Mouse (Mus musculus) liver, postnatal 0 days (tissue): ENCODE results near the gene D430042O09Rik. TPM values are rescaled to one million over a fixed set of nuclear protein-coding genes. Genes with fewer than 3 reads are reported as not detected.

Source experiments
- ATAC-seq: fragments of 200-750 bp; cut with Nextera tagmentation; 2 replicates; pipeline ENCODE4 v1.8.0; 2017; ENCODE audit warnings: mild to moderate bottlenecking, moderate library complexity
- DNase-seq: peaks from one replicate; pipeline ENCODE4 v3.0.0-alpha.2; 2016
- H3K27ac ChIP-seq: fragments of 300-500 bp; sonication (generic); 2 replicates; pipeline ENCODE4 v1.5.1; 2014; ENCODE audit warnings: antibody characterized with exemption, moderate library complexity, mild to moderate bottlenecking, low read depth
- H3K27me3 ChIP-seq: fragments of 300-500 bp; sonication (generic); 2 replicates; pipeline ENCODE4 v1.6.1; 2014; ENCODE audit warnings: low read length, control low read depth, mixed read lengths; ENCODE audit not compliant: insufficient read depth
- H3K36me3 ChIP-seq: fragments of 300-500 bp; sonication (generic); replicated peaks from 2 replicates; pipeline ENCODE4 v1.6.1; 2014; ENCODE audit warnings: mild to moderate bottlenecking, control low read depth, low read length, moderate library complexity, mixed read lengths; ENCODE audit not compliant: insufficient read depth
- H3K4me1 ChIP-seq: fragments of 300-500 bp; sonication (generic); 2 replicates; pipeline ENCODE4 v1.6.1; 2014; ENCODE audit warnings: antibody characterized with exemption, mild to moderate bottlenecking, control low read depth; ENCODE audit not compliant: insufficient read depth
- H3K4me2 ChIP-seq: fragments of 300-500 bp; sonication (generic); 2 replicates; pipeline ENCODE4 v1.6.1; 2014; ENCODE audit warnings: low read depth, mild to moderate bottlenecking, low read length, moderate library complexity, mixed read lengths
- H3K4me3 ChIP-seq: fragments of 300-500 bp; sonication (generic); 2 replicates; pipeline ENCODE4 v1.5.1; 2014; ENCODE audit warnings: low read depth, low read length
- H3K9ac ChIP-seq: fragments of 300-500 bp; sonication (generic); replicated peaks from 2 replicates; pipeline ENCODE4 v1.6.1; 2014; ENCODE audit warnings: mild to moderate bottlenecking, moderate library complexity
- H3K9me3 ChIP-seq: fragments of 300-500 bp; sonication (generic); 2 replicates; pipeline ENCODE4 v1.6.1; 2016; ENCODE audit warnings: mild to moderate bottlenecking, control low read depth, low read length, mixed read lengths
- CTCF ChIP-seq: sonication (generic); IDR thresholded peaks from 2 replicates; pipeline ENCODE4 v1.5.1; 2016; ENCODE audit warnings: antibody characterized with exemption, low read depth
- EP300 ChIP-seq: IDR thresholded peaks from 2 replicates; pipeline ENCODE4 v1.6.1; 2016; ENCODE audit warnings: antibody characterized with exemption, low read depth, mild to moderate bottlenecking
- WGBS: fragments of 180-500 bp; shearing (Covaris S2); extraction: QIAGEN DNeasy Blood & Tissue Kit; methylation state at CpG from one replicate; pipeline ENCODE4 v1.1.7; 2014; ENCODE audit not compliant: insufficient replicate concordance; 5-methylcytosine and 5-hydroxymethylcytosine counted together
- polyA plus RNA-seq: library from polyadenylated mRNA; unstranded; fragments of >200 nt; fragmentation: Nextera tagmentation; extraction: Ambion mirVana; gene quantifications from 2 replicates; pipeline ENCODE4 v1.2.1, GENCODE M21; 2015

Gene D430042O09Rik
- 1.2 and 1.3 TPM in 2 replicates for polyA plus RNA-seq

GRCm38 (mm10) chr7:125707593-125708022 lies at the start of gene D430042O09Rik, which contains the start of gene Gtf3c1:
TSS of gene D430042O09Rik (plus strand) at chr7:125707888.
TSS of gene Gtf3c1 (minus strand) at chr7:125707780.
- H3K4me3 ChIP-seq: peak within 1 kb of the TSS; percentile 95
- peaks cover 21% of the 10 kb centered on the region for H3K36me3 ChIP-seq
- H3K27me3 ChIP-seq: no peaks in the 10 kb centered on the region
- peak within 1 kb of the TSS; percentile 98 for H3K4me2 ChIP-seq
- ATAC-seq (peak; percentile 98), DNase-seq (peak; percentile 100)
- WGBS: under 1% methylated on average over 45 of the region's 45 CpGs
- peak within 1 kb of the TSS; percentile 89 for H3K9ac ChIP-seq
- peaks cover 39% of the 10 kb centered on the region for H3K4me1 ChIP-seq
- no peaks in the 10 kb centered on the region for H3K9me3 ChIP-seq
- TF ChIP-seq CTCF (no peak), EP300 (no peak)
- peak within 1 kb of the TSS; percentile 94 for H3K27ac ChIP-seq

GRCm38 (mm10) chr7:125663654-125664053 lies 44.0 kb upstream of the D430042O09Rik start:
- no peak overlapping the region for H3K4me3 ChIP-seq
- H3K27ac ChIP-seq: no peak overlapping the region
- no peak overlapping the region for H3K4me2 ChIP-seq
- 91% methylated on average over 3 of the region's 3 CpGs for WGBS
- DNase-seq (no peak), ATAC-seq (no peak)
- H3K9me3 ChIP-seq: no peaks in the 10 kb centered on the region
- no peaks in the 10 kb centered on the region for H3K27me3 ChIP-seq
- TF ChIP-seq EP300: no peak
- no peak for TF ChIP-seq CTCF
- H3K9ac ChIP-seq: no peak overlapping the region
- no peaks in the 10 kb centered on the region for H3K4me1 ChIP-seq
- H3K36me3 ChIP-seq: peaks cover 76% of the 10 kb centered on the region

- no peak overlapping the region for H3K4me3 ChIP-seq
- ATAC-seq (no peak), DNase-seq (no peak)
- no peak overlapping the region for H3K27ac ChIP-seq
- H3K4me1 ChIP-seq: no peaks in the 10 kb centered on the region
- WGBS: 68% methylated on average over 6 of the region's 6 CpGs
- no peak overlapping the region for H3K9ac ChIP-seq
- no peaks in the 10 kb centered on the region for H3K27me3 ChIP-seq
- H3K4me2 ChIP-seq: no peak overlapping the region
- H3K9me3 ChIP-seq: no peaks in the 10 kb centered on the region
- peaks cover 94% of the 10 kb centered on the region for H3K36me3 ChIP-seq
- TF ChIP-seq CTCF (no peak), EP300 (no peak)
Measured at GRCm38 (mm10) chr7:125670865-125671264, 36.8 kb upstream of the D430042O09Rik start.

- 74% methylated on average over 8 of the region's 8 CpGs for WGBS
- Histone ChIP-seq H3K27ac (no peak overlapping the region), H3K9me3 (no peaks in the 10 kb centered on the region), H3K4me1 (no peaks in the 10 kb centered on the region), H3K4me3 (no peak overlapping the region), H3K36me3 (peaks cover 95% of the 10 kb centered on the region), H3K9ac (no peak overlapping the region), H3K4me2 (no peak overlapping the region), H3K27me3 (no peaks in the 10 kb centered on the region)
- DNase-seq (no peak), ATAC-seq (no peak)
- TF ChIP-seq CTCF (no peak), EP300 (no peak)
Measured at GRCm38 (mm10) chr7:125671396-125671795, 36.3 kb upstream of the D430042O09Rik start.

- WGBS: 64% methylated on average over 2 of the region's 2 CpGs
- Histone ChIP-seq H3K4me1 (no peaks in the 10 kb centered on the region), H3K27me3 (no peaks in the 10 kb centered on the region), H3K9me3 (no peaks in the 10 kb centered on the region), H3K27ac (no peak overlapping the region), H3K4me2 (no peak overlapping the region), H3K9ac (no peak overlapping the region), H3K36me3 (peaks cover 94% of the 10 kb centered on the region), H3K4me3 (no peak overlapping the region)
- no peak for TF ChIP-seq EP300
- TF ChIP-seq CTCF: peak; percentile 85
- DNase-seq (peak; percentile 68), ATAC-seq (no peak)
Measured at GRCm38 (mm10) chr7:125674916-125675315, 32.8 kb upstream of the D430042O09Rik start.

GRCm38 (mm10) chr7:125678756-125679155 lies 28.9 kb upstream of the D430042O09Rik start:
- H3K9me3 ChIP-seq: no peaks in the 10 kb centered on the region
- no peak for TF ChIP-seq EP300
- TF ChIP-seq CTCF: no peak
- H3K36me3 ChIP-seq: peaks cover 82% of the 10 kb centered on the region
- H3K4me3 ChIP-seq: no peak overlapping the region
- no peak for ATAC-seq
- WGBS: 86% methylated on average over 8 of the region's 8 CpGs
- no peak overlapping the region for H3K27ac ChIP-seq
- H3K4me2 ChIP-seq: no peak overlapping the region
- no peak for DNase-seq
- H3K9ac ChIP-seq: no peak overlapping the region
- no peaks in the 10 kb centered on the region for H3K27me3 ChIP-seq
- H3K4me1 ChIP-seq: no peaks in the 10 kb centered on the region

- H3K9ac ChIP-seq: no peak overlapping the region
- no peaks in the 10 kb centered on the region for H3K27me3 ChIP-seq
- TF ChIP-seq EP300 (no peak), CTCF (no peak)
- no peak overlapping the region for H3K27ac ChIP-seq
- H3K4me2 ChIP-seq: no peak overlapping the region
- 68% methylated on average over 9 of the region's 9 CpGs for WGBS
- H3K4me1 ChIP-seq: no peaks in the 10 kb centered on the region
- DNase-seq (no peak), ATAC-seq (no peak)
- no peak overlapping the region for H3K4me3 ChIP-seq
- H3K36me3 ChIP-seq: peaks cover 73% of the 10 kb centered on the region
- no peaks in the 10 kb centered on the region for H3K9me3 ChIP-seq
Measured at GRCm38 (mm10) chr7:125679936-125680335, 27.8 kb upstream of the D430042O09Rik start.
